Mouse (Mus musculus): ENCODE results near the gene Gm8764.
"Not testable (repeated sequence)": the region's sequence is repeated elsewhere in the genome, so short reads cannot be mapped to it uniquely, and the experiment has no call there.

GRCm38 (mm10) chr10:104193742-104194141 lies 33.9 kb downstream of the Gm8764 start, which contains the start of gene Gm4340:
- not testable (repeated sequence) for TF ChIP-seq POLR2A (IDR thresholded peaks at IDR 0.05; ENCODE audit: low read depth, low read length); CTCF (conservative IDR thresholded peaks at IDR 0.05; ENCODE audit: insufficient read depth, insufficient read length, low read depth, low read length)

All from kidney, adult 2 months (tissue).